Mouse (Mus musculus): ENCODE measurements around the gene Nmrk1.
"Not testable (repeated sequence)": the region's sequence is repeated elsewhere in the genome, so short reads cannot be mapped to it uniquely, and the experiment has no call there.

The Nmrk1 gene

GRCm38 (mm10) chr19:18631644-18632219, at the start of gene Nmrk1, which contains the start of gene Ostf1:
Gene Nmrk1 (plus strand): TSS chr19:18631950.
Gene Ostf1 (minus strand): TSS chr19:18631823.
- DNase-seq (ENCODE audit: extremely low spot score), result peak; percentile 95

- no peak for DNase-seq (ENCODE audit: extremely low spot score)
Measured at GRCm38 (mm10) chr19:18582226-18582625, 49.5 kb upstream of the Nmrk1 start.

GRCm38 (mm10) chr19:18582887-18583286, 48.9 kb upstream of the Nmrk1 start:
- no peak for DNase-seq (ENCODE audit: extremely low spot score)

GRCm38 (mm10) chr19:18583706-18584105, 48.0 kb upstream of the Nmrk1 start:
- no peak for DNase-seq (ENCODE audit: extremely low spot score)

- no peak for DNase-seq (ENCODE audit: extremely low spot score)
Measured at GRCm38 (mm10) chr19:18584621-18585020, 47.1 kb upstream of the Nmrk1 start.

- no peak for DNase-seq (ENCODE audit: extremely low spot score)
Measured at GRCm38 (mm10) chr19:18587118-18587517, 44.6 kb upstream of the Nmrk1 start.

GRCm38 (mm10) chr19:18588243-18588642, 43.5 kb upstream of the Nmrk1 start:
- no peak for DNase-seq (ENCODE audit: extremely low spot score)

GRCm38 (mm10) chr19:18588801-18589200, 42.9 kb upstream of the Nmrk1 start:
- DNase-seq (ENCODE audit: extremely low spot score), result not testable (repeated sequence)

- DNase-seq (ENCODE audit: extremely low spot score), result no peak
Measured at GRCm38 (mm10) chr19:18589276-18589675, 42.5 kb upstream of the Nmrk1 start.

- DNase-seq (ENCODE audit: extremely low spot score), result no peak
Measured at GRCm38 (mm10) chr19:18590234-18590633, 41.5 kb upstream of the Nmrk1 start.

GRCm38 (mm10) chr19:18590942-18591354, 40.8 kb upstream of the Nmrk1 start:
- no peak for DNase-seq (ENCODE audit: extremely low spot score)

- DNase-seq (ENCODE audit: extremely low spot score), result no peak
Measured at GRCm38 (mm10) chr19:18592919-18593318, 38.8 kb upstream of the Nmrk1 start.

- no peak for DNase-seq (ENCODE audit: extremely low spot score)
Measured at GRCm38 (mm10) chr19:18593722-18594121, 38.0 kb upstream of the Nmrk1 start.

- DNase-seq (ENCODE audit: extremely low spot score), result no peak
Measured at GRCm38 (mm10) chr19:18596876-18597275, 34.9 kb upstream of the Nmrk1 start.

GRCm38 (mm10) chr19:18597772-18598171, 34.0 kb upstream of the Nmrk1 start:
- DNase-seq (ENCODE audit: extremely low spot score), result no peak

- no peak for DNase-seq (ENCODE audit: extremely low spot score)
Measured at GRCm38 (mm10) chr19:18598265-18598926, 33.4 kb upstream of the Nmrk1 start.

GRCm38 (mm10) chr19:18599051-18599450, 32.7 kb upstream of the Nmrk1 start:
- DNase-seq (ENCODE audit: extremely low spot score), result no peak

GRCm38 (mm10) chr19:18599650-18600049, 32.1 kb upstream of the Nmrk1 start:
- DNase-seq (ENCODE audit: extremely low spot score), result no peak

GRCm38 (mm10) chr19:18600611-18601010, 31.1 kb upstream of the Nmrk1 start:
- DNase-seq (ENCODE audit: extremely low spot score), result no peak

- no peak for DNase-seq (ENCODE audit: extremely low spot score)
Measured at GRCm38 (mm10) chr19:18603011-18603410, 28.7 kb upstream of the Nmrk1 start.

GRCm38 (mm10) chr19:18607907-18608306, 23.8 kb upstream of the Nmrk1 start:
- DNase-seq (ENCODE audit: extremely low spot score), result no peak

GRCm38 (mm10) chr19:18608975-18609374, 22.8 kb upstream of the Nmrk1 start:
- peak; percentile 29 for DNase-seq (ENCODE audit: extremely low spot score)

- no peak for DNase-seq (ENCODE audit: extremely low spot score)
Measured at GRCm38 (mm10) chr19:18614337-18614736, 17.4 kb upstream of the Nmrk1 start.
